Mouse (Mus musculus) stomach, embryonic 16.5 days (tissue): Measurements from ENCODE around the gene Igf2bp3. TPM values are rescaled to one million over a fixed set of nuclear protein-coding genes. Genes with fewer than 3 reads are reported as not detected.
A peak's percentile ranks its signal among the peaks of the same experiment; 100 is the strongest.
"Not testable (repeated sequence)": the region's sequence is repeated elsewhere in the genome, so short reads cannot be mapped to it uniquely, and the experiment has no call there.

ENCODE experiments used
- ATAC-seq: fragments of 200-750 bp; cut with Nextera tagmentation; 2 replicates; pipeline ENCODE4 v1.8.0; 2017; ENCODE audit warnings: moderate number of reproducible peaks, moderate TSS enrichment; ENCODE audit not compliant: insufficient read depth, low FRiP score
- H3K27ac ChIP-seq: fragments of 300-500 bp; sonication (generic); 2 replicates; pipeline ENCODE4 v1.5.1; 2014; ENCODE audit warnings: low read length
- H3K27me3 ChIP-seq: fragments of 300-500 bp; sonication (generic); 2 replicates; pipeline ENCODE4 v1.6.1; 2014; ENCODE audit warnings: low read length, control low read depth, mixed read lengths; ENCODE audit not compliant: control insufficient read depth, insufficient read depth
- H3K36me3 ChIP-seq: fragments of 300-500 bp; sonication (generic); 2 replicates; pipeline ENCODE4 v1.6.1; 2014; ENCODE audit warnings: low read length; ENCODE audit not compliant: control insufficient read depth, insufficient read depth
- H3K4me1 ChIP-seq: fragments of 300-500 bp; sonication (generic); 2 replicates; pipeline ENCODE4 v1.6.1; 2014; ENCODE audit warnings: low read length, control low read depth, mixed read lengths; ENCODE audit not compliant: control insufficient read depth, insufficient read depth
- H3K4me2 ChIP-seq: fragments of 300-500 bp; sonication (generic); 2 replicates; pipeline ENCODE4 v1.6.1; 2014; ENCODE audit warnings: low read depth, low read length, mixed read lengths
- H3K4me3 ChIP-seq: fragments of 300-500 bp; sonication (generic); replicated peaks from 2 replicates; pipeline ENCODE4 v1.5.1; 2014; ENCODE audit warnings: mild to moderate bottlenecking, low read length
- H3K9ac ChIP-seq: fragments of 300-500 bp; sonication (generic); 2 replicates; pipeline ENCODE4 v1.6.1; 2014; ENCODE audit warnings: low read length
- H3K9me3 ChIP-seq: fragments of 300-500 bp; sonication (generic); replicated peaks from 2 replicates; pipeline ENCODE4 v1.6.1; 2016; ENCODE audit warnings: low read length, control low read depth; ENCODE audit not compliant: control insufficient read depth
- WGBS: fragments of 180-500 bp; shearing (Covaris S2); extraction: QIAGEN DNeasy Blood & Tissue Kit; methylation state at CpG from one replicate; pipeline ENCODE4 v1.1.7; 2014; 5-methylcytosine and 5-hydroxymethylcytosine counted together
- polyA plus RNA-seq: library from polyadenylated mRNA; unstranded; fragments of >200 nt; fragmentation: Nextera tagmentation; extraction: Ambion mirVana; gene quantifications from 2 replicates; pipeline ENCODE4 v1.2.1, GENCODE M21; 2015

Gene Igf2bp3
- polyA plus RNA-seq = 47.0 and 53.6 TPM in 2 replicates

DNA sequence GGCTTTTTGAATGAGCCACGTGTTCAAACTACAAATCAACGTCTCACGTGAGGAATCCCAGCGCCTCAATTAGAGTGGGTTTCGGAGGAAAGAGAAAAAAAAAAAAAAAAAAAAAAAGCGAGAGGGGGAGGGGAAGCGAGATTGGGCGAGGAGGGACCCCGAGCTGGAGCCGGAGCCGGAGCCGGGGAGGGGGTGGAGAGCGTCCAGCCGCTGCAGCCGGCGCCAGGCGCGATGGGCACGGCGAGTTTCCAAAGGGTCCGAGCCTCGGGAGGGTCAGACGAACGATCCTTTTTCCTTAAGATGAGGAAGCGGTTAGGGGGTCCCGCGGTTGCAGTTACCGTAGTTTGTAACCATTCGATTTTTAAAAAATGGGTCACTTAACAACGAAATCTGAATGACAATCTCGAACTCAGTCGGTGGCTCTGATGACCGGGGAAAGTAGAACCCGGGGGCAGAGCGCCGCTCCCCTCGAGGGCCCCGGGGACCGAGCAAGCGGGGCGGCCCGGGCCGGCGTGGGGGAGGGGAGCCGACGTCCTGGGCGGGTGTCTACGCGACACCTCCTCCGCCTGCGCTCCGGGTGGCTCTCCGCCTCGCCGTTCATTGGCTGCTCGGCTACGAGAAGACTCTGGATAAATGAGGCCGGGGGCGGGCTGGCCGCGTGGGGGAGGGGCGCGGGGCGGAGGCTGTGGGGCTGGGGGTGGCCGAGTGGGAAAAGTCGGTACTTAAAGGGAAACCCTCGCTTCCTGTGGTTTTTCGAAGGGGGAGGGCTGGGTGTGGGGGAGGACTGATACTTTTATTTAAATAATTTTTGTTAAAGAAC lies at the start of gene Igf2bp3:
Gene Igf2bp3 (minus strand): TSS at position 30 of the 820 bp plus-strand sequence.
- peak; percentile 85 for ATAC-seq
- under 1% methylated on average over 67 of the region's 68 CpGs for WGBS
- H3K4me3 ChIP-seq = peak within 1 kb of the TSS; percentile 96

DNA sequence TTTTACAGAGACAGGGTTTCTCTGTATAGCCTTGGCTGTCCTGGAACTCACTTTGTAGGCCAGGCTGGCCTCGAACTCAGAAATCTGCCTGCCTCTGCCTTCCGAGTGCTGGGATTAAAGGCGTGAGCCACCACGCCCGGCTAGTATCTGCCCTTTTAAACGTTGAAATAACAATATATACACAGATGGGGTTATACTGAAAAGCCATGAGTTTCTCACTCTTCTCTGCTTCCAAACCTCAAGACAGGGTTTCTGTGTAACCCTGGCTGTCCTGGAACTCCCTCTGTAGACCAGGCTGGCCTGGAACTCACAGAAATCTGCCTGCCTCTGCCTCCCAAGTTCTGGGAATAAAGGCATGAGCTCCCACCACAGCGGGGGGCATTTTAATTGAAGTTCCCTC lies 49.7 kb upstream of the Igf2bp3 start:
- H3K9ac ChIP-seq, H3K27ac ChIP-seq, H3K36me3 ChIP-seq, ATAC-seq, H3K9me3 ChIP-seq, H3K4me3 ChIP-seq, H3K27me3 ChIP-seq: not testable (repeated sequence)
- peaks cover 21% of the 10 kb centered on the region for H3K4me1 ChIP-seq
- 0 out of 2 replicates have a peak overlapping the region, but pooled peaks have one; percentile 51 for H3K4me2 ChIP-seq
- WGBS = 82% methylated on average over 7 of the region's 7 CpGs

More for the DNA sequence above, at the start of gene Igf2bp3:
- Histone ChIP-seq H3K4me2 (peak within 1 kb of the TSS; percentile 94), H3K27ac (peak within 1 kb of the TSS; percentile 99), H3K36me3 (no peaks in the 10 kb centered on the region), H3K9ac (peak within 1 kb of the TSS; percentile 98), H3K27me3 (no peaks in the 10 kb centered on the region), H3K9me3 (no peaks in the 10 kb centered on the region), H3K4me1 (peaks cover 28% of the 10 kb centered on the region)

- H3K4me3 ChIP-seq = peak within 1 kb of the TSS; percentile 75
These were observed 49.1 kb upstream of the Igf2bp3 start, which contains the start of gene Tra2a for GRCm38 (mm10) chr6:49263847-49264243. TSS of gene Tra2a (minus strand) at chr6:49264033.

DNA sequence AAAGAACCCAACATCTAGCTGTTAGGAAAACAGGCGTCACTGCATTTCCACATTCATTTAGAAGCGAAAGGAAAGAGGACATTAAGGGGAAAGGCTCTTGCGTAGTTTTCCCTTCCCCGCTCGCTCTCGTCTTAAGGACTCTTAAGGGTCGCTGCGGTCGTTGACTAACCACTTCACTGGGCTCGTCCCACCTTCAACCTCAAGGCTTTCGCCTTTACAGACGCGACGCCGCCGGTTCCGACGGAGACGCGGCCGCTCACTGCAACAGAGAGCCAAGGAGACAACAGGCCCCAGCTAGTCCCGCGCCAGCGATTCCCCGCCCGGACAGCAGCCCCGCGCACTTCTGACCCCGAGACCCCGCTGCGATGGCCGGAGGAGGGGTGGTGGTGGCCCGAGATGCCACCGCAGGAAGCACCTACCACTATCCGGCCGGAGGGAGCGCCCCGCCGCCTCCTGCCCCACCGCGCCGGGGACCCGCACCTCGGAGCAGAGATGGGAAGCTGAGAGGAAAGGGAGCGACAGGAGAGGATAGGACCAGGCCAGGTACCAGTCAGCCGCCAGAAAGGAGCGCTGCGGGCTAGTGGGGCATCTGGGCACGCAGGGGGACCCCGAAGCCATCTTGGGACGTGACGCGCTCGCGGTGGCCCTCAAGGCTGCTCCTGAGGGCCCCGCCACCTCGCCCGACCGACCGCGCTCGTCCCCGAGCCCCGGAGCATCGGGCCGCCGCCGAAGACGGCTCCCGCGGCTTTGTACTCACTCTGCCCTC lies 48.5 kb upstream of the Igf2bp3 start:
- peaks cover 21% of the 10 kb centered on the region for H3K4me1 ChIP-seq
- ATAC-seq = peak; percentile 75
- peak overlapping the region; percentile 93 for H3K9ac ChIP-seq
- no peaks in the 10 kb centered on the region for H3K9me3 ChIP-seq
- H3K27ac ChIP-seq = peak overlapping the region; percentile 98
- H3K27me3 ChIP-seq = no peaks in the 10 kb centered on the region
- H3K4me3 ChIP-seq = peak overlapping the region; percentile 75
- peak overlapping the region; percentile 72 for H3K4me2 ChIP-seq
- WGBS = under 1% methylated on average over 71 of the region's 71 CpGs
- no peaks in the 10 kb centered on the region for H3K36me3 ChIP-seq

More at GRCm38 (mm10) chr6:49263847-49264243, 49.1 kb upstream of the Igf2bp3 start, which contains the start of gene Tra2a:
- Histone ChIP-seq H3K36me3 (no peaks in the 10 kb centered on the region), H3K27me3 (no peaks in the 10 kb centered on the region), H3K27ac (peak within 1 kb of the TSS; percentile 98), H3K4me1 (peaks cover 21% of the 10 kb centered on the region), H3K4me2 (peak within 1 kb of the TSS; percentile 72), H3K9me3 (no peaks in the 10 kb centered on the region), H3K9ac (peak within 1 kb of the TSS; percentile 93)
- WGBS = under 1% methylated on average over 39 of the region's 39 CpGs
- peak; percentile 97 for ATAC-seq

DNA sequence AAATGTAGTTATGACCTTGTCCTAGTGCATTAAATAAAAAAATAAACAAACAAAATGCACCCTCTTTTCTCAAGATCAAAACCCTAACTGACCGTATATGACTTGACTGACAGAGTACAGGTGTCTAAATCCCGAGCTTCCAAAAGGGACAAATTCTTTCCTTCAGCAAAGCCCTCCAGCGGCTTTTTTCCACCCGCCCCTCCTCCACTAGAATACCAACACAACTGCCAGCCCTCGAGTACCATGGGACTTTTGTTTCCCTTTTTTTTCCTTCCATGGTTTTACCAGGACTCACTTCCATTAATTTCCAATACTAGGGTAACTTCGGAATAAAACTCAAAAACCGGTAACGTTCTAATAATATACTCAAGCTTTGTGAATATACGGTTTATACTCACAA lies 47.7 kb upstream of the Igf2bp3 start:
- H3K4me1 ChIP-seq = peaks cover 21% of the 10 kb centered on the region
- H3K36me3 ChIP-seq = no peaks in the 10 kb centered on the region
- no peaks in the 10 kb centered on the region for H3K27me3 ChIP-seq
- no peak for ATAC-seq
- H3K4me2 ChIP-seq = peak overlapping the region; percentile 72
- H3K9ac ChIP-seq = peak overlapping the region; percentile 93
- peak overlapping the region; percentile 75 for H3K4me3 ChIP-seq
- WGBS = under 1% methylated on average over 9 of the region's 9 CpGs
- H3K9me3 ChIP-seq = no peaks in the 10 kb centered on the region
- no peak overlapping the region for H3K27ac ChIP-seq

DNA sequence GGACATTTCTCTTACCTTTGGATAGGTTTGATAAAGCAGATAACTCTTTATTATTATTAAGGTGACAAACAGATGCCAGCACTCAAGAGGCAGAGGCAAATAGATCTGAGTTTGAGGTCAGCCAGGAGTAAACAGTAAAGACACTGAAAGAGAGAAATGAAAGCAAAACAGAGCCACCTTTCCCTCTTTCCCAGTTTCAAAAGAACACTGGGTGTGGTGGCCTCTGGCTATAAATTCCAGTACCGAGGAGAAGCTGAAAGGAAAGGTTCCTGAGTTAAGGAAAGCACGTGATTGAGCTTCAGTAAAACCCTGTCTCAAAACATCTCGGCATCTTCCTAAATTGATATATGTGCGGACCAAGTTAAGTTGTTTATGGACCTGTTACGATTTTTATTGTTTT lies 45.0 kb upstream of the Igf2bp3 start:
- H3K4me2 ChIP-seq = no peak overlapping the region
- no peak overlapping the region for H3K27ac ChIP-seq
- no peaks in the 10 kb centered on the region for H3K9me3 ChIP-seq
- H3K36me3 ChIP-seq = no peaks in the 10 kb centered on the region
- no peak overlapping the region for H3K4me3 ChIP-seq
- peaks cover 21% of the 10 kb centered on the region for H3K4me1 ChIP-seq
- no peak overlapping the region for H3K9ac ChIP-seq
- ATAC-seq = no peak
- H3K27me3 ChIP-seq = no peaks in the 10 kb centered on the region
- 39% methylated on average over 5 of the region's 5 CpGs for WGBS

GRCm38 (mm10) chr6:49257880-49258279 lies 43.1 kb upstream of the Igf2bp3 start:
- Histone ChIP-seq H3K9me3 (no peaks in the 10 kb centered on the region), H3K4me2 (no peak overlapping the region), H3K4me3 (no peak overlapping the region), H3K4me1 (peaks cover 21% of the 10 kb centered on the region), H3K27me3 (no peaks in the 10 kb centered on the region), H3K27ac (no peak overlapping the region), H3K36me3 (no peaks in the 10 kb centered on the region), H3K9ac (no peak overlapping the region)
- 73% methylated on average over 2 of the region's 2 CpGs for WGBS
- no peak for ATAC-seq

DNA sequence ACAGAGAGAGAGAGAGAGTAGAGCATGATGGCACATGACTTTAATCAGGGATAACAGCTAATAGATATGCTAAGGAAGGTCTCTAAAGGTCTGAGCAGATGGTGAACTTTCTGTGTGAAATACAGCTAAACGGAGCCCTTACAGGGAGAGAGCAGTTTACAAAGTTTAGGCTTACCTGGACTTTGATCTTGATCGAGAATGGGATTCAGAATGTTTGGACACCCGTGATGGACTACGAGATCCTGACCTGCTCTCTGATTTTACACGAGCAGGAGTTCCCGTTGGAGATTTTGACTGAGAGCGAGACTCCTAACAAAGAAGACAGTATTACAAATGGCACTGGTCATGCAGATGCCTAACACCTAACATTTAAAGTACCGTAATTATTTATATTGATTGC lies 37.5 kb upstream of the Igf2bp3 start:
- Histone ChIP-seq H3K4me1 (no peaks in the 10 kb centered on the region; the same call in 1 of the 2 replicates), H3K27me3 (no peaks in the 10 kb centered on the region), H3K9ac (no peak overlapping the region), H3K27ac (no peak overlapping the region), H3K4me3 (no peak overlapping the region), H3K36me3 (peaks cover 26% of the 10 kb centered on the region), H3K9me3 (no peaks in the 10 kb centered on the region), H3K4me2 (no peak overlapping the region)
- WGBS = 82% methylated on average over 8 of the region's 8 CpGs
- no peak for ATAC-seq

DNA sequence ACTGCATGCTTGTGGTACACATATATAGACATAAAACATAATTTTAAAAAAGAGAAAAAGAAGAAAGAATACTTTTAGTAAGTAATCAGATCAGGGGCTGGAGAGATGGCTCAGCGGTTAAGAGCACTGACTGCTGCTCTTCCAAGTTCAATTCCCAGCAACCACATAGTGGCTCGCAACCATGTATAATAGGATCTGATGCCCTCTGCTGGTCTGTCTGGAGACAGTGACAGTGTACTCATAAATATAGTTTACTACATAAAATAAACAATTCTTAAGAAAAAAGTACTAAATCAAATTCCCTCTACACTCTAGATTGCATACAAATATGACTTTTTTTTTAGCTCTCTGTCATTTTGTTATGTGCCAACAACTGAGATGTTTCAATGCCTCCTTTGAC lies 36.4 kb upstream of the Igf2bp3 start:
- Histone ChIP-seq H3K4me2 (no peak overlapping the region), H3K9ac (no peak overlapping the region), H3K27ac (no peak overlapping the region), H3K27me3 (no peaks in the 10 kb centered on the region), H3K9me3 (no peaks in the 10 kb centered on the region), H3K36me3 (peaks cover 32% of the 10 kb centered on the region), H3K4me1 (no peaks in the 10 kb centered on the region; the same call in 1 of the 2 replicates), H3K4me3 (no peak overlapping the region)
- WGBS = 89% methylated on average over 2 of the region's 2 CpGs
- ATAC-seq = no peak
